Mouse (Mus musculus) MN1 (cell line): ENCODE measurements around the gene Mterf1b.

Experiments
- DNase-seq: peaks from one replicate; pipeline ENCODE4 v3.0.0-alpha.2; 2016; ENCODE audit warnings: low spot score

Gene Mterf1b

GRCm38 (mm10) chr5:4245004-4245403 lies 52.8 kb downstream of the Mterf1b start:
- no peak for DNase-seq

GRCm38 (mm10) chr5:4246095-4246494 lies 53.9 kb downstream of the Mterf1b start:
- DNase-seq, result peak; percentile 14
